Mouse (Mus musculus) midbrain, embryonic 10.5 days (tissue): Measurements from ENCODE around the gene Pde10a. TPM values are rescaled to one million over a fixed set of nuclear protein-coding genes. Genes with fewer than 3 reads are reported as not detected.
A peak's percentile ranks its signal among the peaks of the same experiment; 100 is the strongest.

Experiments used
- DNase-seq: peaks from one replicate; pipeline ENCODE4 v3.0.0-alpha.2; 2017; ENCODE audit warnings: low spot score
- H3K27ac ChIP-seq: fragments of 300-500 bp; sonication (generic); replicated peaks from 2 replicates; pipeline ENCODE4 v1.5.1; 2016; ENCODE audit warnings: mild to moderate bottlenecking
- H3K27me3 ChIP-seq: fragments of 300-500 bp; sonication (generic); 2 replicates; pipeline ENCODE4 v1.6.1; 2016; ENCODE audit warnings: low read depth, mild to moderate bottlenecking; ENCODE audit not compliant: poor library complexity, severe bottlenecking
- H3K36me3 ChIP-seq: fragments of 300-500 bp; sonication (generic); 2 replicates; pipeline ENCODE4 v1.6.1; 2016; ENCODE audit warnings: mild to moderate bottlenecking, moderate library complexity
- H3K4me1 ChIP-seq: fragments of 300-500 bp; sonication (generic); 2 replicates; pipeline ENCODE4 v1.6.1; 2016
- H3K4me3 ChIP-seq: fragments of 300-500 bp; sonication (generic); 2 replicates; pipeline ENCODE4 v1.5.1; 2016; ENCODE audit warnings: mild to moderate bottlenecking, moderate library complexity
- H3K9me3 ChIP-seq: fragments of 300-500 bp; sonication (generic); replicated peaks from 2 replicates; pipeline ENCODE4 v1.6.1; 2016; ENCODE audit warnings: mild to moderate bottlenecking
- WGBS: fragments of 180-500 bp; shearing (Covaris S2); methylation state at CpG from one replicate; pipeline ENCODE4 v1.1.7; 2016; 5-methylcytosine and 5-hydroxymethylcytosine counted together
- polyA plus RNA-seq: library from polyadenylated mRNA; unstranded; fragments of >200 nt; fragmentation: Nextera tagmentation; extraction: Ambion mirVana; gene quantifications from 2 replicates; pipeline ENCODE4 v1.2.1, GENCODE M21; 2016

The Pde10a gene
- polyA plus RNA-seq, 1 experiment from 2014 or later: 5.3 TPM

GRCm38 (mm10) chr17:8562101-8562885, 37.1 kb downstream of the Pde10a start:
- H3K36me3 ChIP-seq: no peaks in the 10 kb centered on the region
- no peak for DNase-seq
- H3K27me3 ChIP-seq: no peaks in the 10 kb centered on the region
- WGBS: 69% methylated on average over 14 of the region's 14 CpGs
- peak overlapping the region; percentile 38; the same call in 1 of the 2 replicates for H3K27ac ChIP-seq
- H3K4me1 ChIP-seq: peaks cover 10% of the 10 kb centered on the region
- no peaks in the 10 kb centered on the region for H3K9me3 ChIP-seq
- H3K4me3 ChIP-seq: no peak overlapping the region

- Histone ChIP-seq H3K27me3 (no peaks in the 10 kb centered on the region), H3K4me3 (no peak overlapping the region), H3K27ac (no peak overlapping the region), H3K9me3 (no peaks in the 10 kb centered on the region), H3K36me3 (no peaks in the 10 kb centered on the region), H3K4me1 (peaks cover 10% of the 10 kb centered on the region)
- no peak for DNase-seq
- 85% methylated on average over 1 of the region's 1 CpGs for WGBS
Measured at GRCm38 (mm10) chr17:8562886-8563280, 37.7 kb downstream of the Pde10a start.

- Histone ChIP-seq H3K4me1 (peaks cover 7% of the 10 kb centered on the region), H3K27ac (no peak within 1 kb of the TSS), H3K9me3 (no peaks in the 10 kb centered on the region; the same call in 1 of the 2 replicates), H3K36me3 (no peaks in the 10 kb centered on the region), H3K4me3 (no peak within 1 kb of the TSS), H3K27me3 (no peaks in the 10 kb centered on the region)
- DNase-seq: no peak
- 89% methylated on average over 6 of the region's 6 CpGs for WGBS
Measured at GRCm38 (mm10) chr17:8566850-8567249, 41.7 kb downstream of the Pde10a start, which contains the start of gene Gm17087. TSS of gene Gm17087 (minus strand) at chr17:8566950.

- Histone ChIP-seq H3K4me1 (no peaks in the 10 kb centered on the region), H3K27me3 (no peaks in the 10 kb centered on the region), H3K27ac (no peak overlapping the region), H3K4me3 (no peak overlapping the region), H3K36me3 (no peaks in the 10 kb centered on the region), H3K9me3 (no peaks in the 10 kb centered on the region; the same call in 1 of the 2 replicates)
- WGBS: 78% methylated on average over 8 of the region's 8 CpGs
- DNase-seq: no peak
Measured at GRCm38 (mm10) chr17:8573542-8574260, 48.5 kb downstream of the Pde10a start.

GRCm38 (mm10) chr17:8580360-8580759, 55.2 kb downstream of the Pde10a start:
- Histone ChIP-seq H3K27ac (no peak overlapping the region), H3K9me3 (0 out of 2 replicates have a peak, but pooled peaks cover 3% of the 10 kb centered on the region), H3K36me3 (no peaks in the 10 kb centered on the region), H3K27me3 (no peaks in the 10 kb centered on the region), H3K4me3 (no peak overlapping the region), H3K4me1 (peaks cover 17% of the 10 kb centered on the region)
- WGBS: 74% methylated on average over 3 of the region's 3 CpGs
- DNase-seq: peak; percentile 16

GRCm38 (mm10) chr17:8581579-8581978, 56.4 kb downstream of the Pde10a start:
- H3K9me3 ChIP-seq: 0 out of 2 replicates have a peak, but pooled peaks cover 3% of the 10 kb centered on the region
- 71% methylated on average over 8 of the region's 8 CpGs for WGBS
- no peak overlapping the region for H3K4me3 ChIP-seq
- H3K36me3 ChIP-seq: no peaks in the 10 kb centered on the region
- peak; percentile 16 for DNase-seq
- no peaks in the 10 kb centered on the region for H3K27me3 ChIP-seq
- H3K27ac ChIP-seq: no peak overlapping the region
- H3K4me1 ChIP-seq: peaks cover 17% of the 10 kb centered on the region

- WGBS: 19% methylated on average over 22 of the region's 22 CpGs
- Histone ChIP-seq H3K9me3 (no peaks in the 10 kb centered on the region), H3K27me3 (no peaks in the 10 kb centered on the region), H3K36me3 (no peaks in the 10 kb centered on the region), H3K27ac (peak overlapping the region; percentile 35; the same call in 1 of the 2 replicates), H3K4me3 (peak overlapping the region; percentile 46), H3K4me1 (0 out of 2 replicates have a peak, but pooled peaks cover 8% of the 10 kb centered on the region)
- DNase-seq: peak; percentile 76
Measured at GRCm38 (mm10) chr17:8592427-8593277, 67.5 kb downstream of the Pde10a start.

GRCm38 (mm10) chr17:8597790-8598189, 72.6 kb downstream of the Pde10a start:
- H3K4me3 ChIP-seq: no peak overlapping the region
- WGBS: 13% methylated on average over 7 of the region's 7 CpGs
- H3K9me3 ChIP-seq: no peaks in the 10 kb centered on the region
- no peak overlapping the region for H3K27ac ChIP-seq
- DNase-seq: peak; percentile 58
- H3K27me3 ChIP-seq: no peaks in the 10 kb centered on the region
- no peaks in the 10 kb centered on the region for H3K36me3 ChIP-seq
- H3K4me1 ChIP-seq: 0 out of 2 replicates have a peak, but pooled peaks cover 5% of the 10 kb centered on the region

GRCm38 (mm10) chr17:8602976-8603375, 77.8 kb downstream of the Pde10a start:
- 96% methylated on average over 3 of the region's 3 CpGs for WGBS
- no peaks in the 10 kb centered on the region for H3K9me3 ChIP-seq
- no peaks in the 10 kb centered on the region for H3K27me3 ChIP-seq
- H3K27ac ChIP-seq: no peak overlapping the region
- no peak overlapping the region for H3K4me3 ChIP-seq
- no peaks in the 10 kb centered on the region for H3K36me3 ChIP-seq
- no peak for DNase-seq
- no peaks in the 10 kb centered on the region for H3K4me1 ChIP-seq

- Histone ChIP-seq H3K27me3 (no peaks in the 10 kb centered on the region), H3K9me3 (no peaks in the 10 kb centered on the region), H3K27ac (no peak overlapping the region), H3K4me3 (no peak overlapping the region), H3K4me1 (no peaks in the 10 kb centered on the region), H3K36me3 (no peaks in the 10 kb centered on the region)
- no peak for DNase-seq
- WGBS: 90% methylated on average over 5 of the region's 5 CpGs
Measured at GRCm38 (mm10) chr17:8605921-8606320, 80.7 kb downstream of the Pde10a start.

- WGBS: 81% methylated on average over 3 of the region's 3 CpGs
- no peak overlapping the region for H3K27ac ChIP-seq
- DNase-seq: no peak
- H3K9me3 ChIP-seq: no peaks in the 10 kb centered on the region
- no peaks in the 10 kb centered on the region for H3K27me3 ChIP-seq
- H3K4me1 ChIP-seq: no peaks in the 10 kb centered on the region
- no peaks in the 10 kb centered on the region for H3K36me3 ChIP-seq
- no peak overlapping the region for H3K4me3 ChIP-seq
Measured at GRCm38 (mm10) chr17:8606695-8607094, 81.5 kb downstream of the Pde10a start.

- no peaks in the 10 kb centered on the region for H3K27me3 ChIP-seq
- no peak overlapping the region for H3K27ac ChIP-seq
- no peak for DNase-seq
- no peaks in the 10 kb centered on the region for H3K36me3 ChIP-seq
- no peaks in the 10 kb centered on the region for H3K9me3 ChIP-seq
- 85% methylated on average over 4 of the region's 4 CpGs for WGBS
- H3K4me3 ChIP-seq: no peak overlapping the region
- no peaks in the 10 kb centered on the region for H3K4me1 ChIP-seq
Measured at GRCm38 (mm10) chr17:8611916-8612315, 86.7 kb downstream of the Pde10a start.
